Mouse (Mus musculus) embryonic facial prominence, embryonic 12.5 days (tissue): ENCODE data around the gene Sncb. TPM values are rescaled to one million over a fixed set of nuclear protein-coding genes. Genes with fewer than 3 reads are reported as not detected.

Experiments
- ATAC-seq: fragments of 200-750 bp; cut with Nextera tagmentation; 2 replicates; pipeline ENCODE4 v1.8.0; 2017; ENCODE audit not compliant: insufficient number of reproducible peaks, insufficient read depth, low FRiP score, low TSS enrichment
- H3K27ac ChIP-seq: fragments of 300-500 bp; sonication (generic); 2 replicates; pipeline ENCODE4 v1.5.1; 2016; ENCODE audit warnings: mild to moderate bottlenecking
- H3K27me3 ChIP-seq: fragments of 300-500 bp; sonication (generic); 2 replicates; pipeline ENCODE4 v1.6.1; 2016; ENCODE audit warnings: mild to moderate bottlenecking, moderate library complexity
- H3K36me3 ChIP-seq: fragments of 300-500 bp; sonication (generic); 2 replicates; pipeline ENCODE4 v1.6.1; 2016; ENCODE audit warnings: mild to moderate bottlenecking
- H3K4me1 ChIP-seq: fragments of 300-500 bp; sonication (generic); 2 replicates; pipeline ENCODE4 v1.6.1; 2016
- H3K4me2 ChIP-seq: fragments of 300-500 bp; sonication (generic); replicated peaks from 2 replicates; pipeline ENCODE4 v1.6.1; 2016; ENCODE audit warnings: mild to moderate bottlenecking, moderate library complexity
- H3K4me3 ChIP-seq: fragments of 300-500 bp; sonication (generic); 2 replicates; pipeline ENCODE4 v1.5.1; 2016; ENCODE audit warnings: mild to moderate bottlenecking
- H3K9ac ChIP-seq: fragments of 300-500 bp; sonication (generic); 2 replicates; pipeline ENCODE4 v1.6.1; 2016; ENCODE audit warnings: mild to moderate bottlenecking, moderate library complexity
- H3K9me3 ChIP-seq: fragments of 300-500 bp; sonication (generic); 2 replicates; pipeline ENCODE4 v1.6.1; 2016; ENCODE audit warnings: mild to moderate bottlenecking, moderate library complexity
- WGBS: fragments of 180-500 bp; shearing (Covaris S2); methylation state at CpG from one replicate; pipeline ENCODE4 v1.1.7; 2016; 5-methylcytosine and 5-hydroxymethylcytosine counted together
- polyA plus RNA-seq: library from polyadenylated mRNA; unstranded; fragments of >200 nt; fragmentation: Nextera tagmentation; extraction: Ambion mirVana; gene quantifications from 2 replicates; pipeline ENCODE4 v1.2.1, GENCODE M21; 2016

Gene Sncb
- polyA plus RNA-seq, 1 experiment from 2014 or later: 0.27 TPM

GRCm38 (mm10) chr13:54754169-54755080 is 12.0 kb downstream of the Sncb start:
- ATAC-seq: no peak
- Histone ChIP-seq H3K27me3 (peaks cover 54% of the 10 kb centered on the region), H3K4me3 (no peak overlapping the region), H3K4me2 (no peak overlapping the region), H3K4me1 (peaks cover 17% of the 10 kb centered on the region), H3K27ac (no peak overlapping the region), H3K9me3 (no peaks in the 10 kb centered on the region), H3K9ac (no peak overlapping the region), H3K36me3 (no peaks in the 10 kb centered on the region)
- WGBS: 45% methylated on average over 12 of the region's 12 CpGs

GRCm38 (mm10) chr13:54753733-54754132 is 12.7 kb downstream of the Sncb start:
- no peak overlapping the region for H3K27ac ChIP-seq
- ATAC-seq: no peak
- H3K4me2 ChIP-seq: no peak overlapping the region
- H3K4me3 ChIP-seq: no peak overlapping the region
- peaks cover 14% of the 10 kb centered on the region for H3K4me1 ChIP-seq
- no peaks in the 10 kb centered on the region for H3K9me3 ChIP-seq
- no peaks in the 10 kb centered on the region for H3K36me3 ChIP-seq
- H3K27me3 ChIP-seq: peaks cover 54% of the 10 kb centered on the region
- no peak overlapping the region for H3K9ac ChIP-seq
- WGBS: 66% methylated on average over 6 of the region's 6 CpGs

GRCm38 (mm10) chr13:54752656-54753055 is 13.7 kb downstream of the Sncb start:
- no peaks in the 10 kb centered on the region for H3K36me3 ChIP-seq
- WGBS: 69% methylated on average over 10 of the region's 10 CpGs
- no peak overlapping the region for H3K4me3 ChIP-seq
- H3K27me3 ChIP-seq: peaks cover 62% of the 10 kb centered on the region
- no peak for ATAC-seq
- no peak overlapping the region for H3K27ac ChIP-seq
- H3K4me2 ChIP-seq: no peak overlapping the region
- no peaks in the 10 kb centered on the region for H3K9me3 ChIP-seq
- H3K9ac ChIP-seq: no peak overlapping the region
- H3K4me1 ChIP-seq: peaks cover 9% of the 10 kb centered on the region

GRCm38 (mm10) chr13:54750699-54751098 is 15.7 kb downstream of the Sncb start:
- no peak overlapping the region for H3K4me2 ChIP-seq
- ATAC-seq: no peak
- H3K9ac ChIP-seq: no peak overlapping the region
- 4% methylated on average over 8 of the region's 8 CpGs for WGBS
- peaks cover 5% of the 10 kb centered on the region; the same call in 1 of the 2 replicates for H3K4me1 ChIP-seq
- no peaks in the 10 kb centered on the region for H3K36me3 ChIP-seq
- no peak overlapping the region for H3K27ac ChIP-seq
- H3K4me3 ChIP-seq: no peak overlapping the region
- H3K9me3 ChIP-seq: no peaks in the 10 kb centered on the region
- H3K27me3 ChIP-seq: peaks cover 65% of the 10 kb centered on the region

- 0 out of 2 replicates have a peak, but pooled peaks have one; percentile 12 for ATAC-seq
- 2% methylated on average over 29 of the region's 29 CpGs for WGBS
- H3K4me1 ChIP-seq: peaks cover 5% of the 10 kb centered on the region; the same call in 1 of the 2 replicates
- H3K9ac ChIP-seq: peak within 1 kb of the TSS; percentile 54
- H3K4me2 ChIP-seq: peak within 1 kb of the TSS; percentile 94
- no peaks in the 10 kb centered on the region for H3K36me3 ChIP-seq
- peaks cover 59% of the 10 kb centered on the region for H3K27me3 ChIP-seq
- H3K27ac ChIP-seq: peak within 1 kb of the TSS; percentile 46; the same call in 1 of the 2 replicates
- H3K9me3 ChIP-seq: no peaks in the 10 kb centered on the region
- peak within 1 kb of the TSS; percentile 51 for H3K4me3 ChIP-seq
These were observed 16.5 kb downstream of the Sncb start, which contains the start of gene Gprin1 for GRCm38 (mm10) chr13:54749864-54750411. Gene Gprin1, minus strand, starts transcription at chr13:54749874.

- Histone ChIP-seq H3K4me2 (peak overlapping the region; percentile 94), H3K9me3 (no peaks in the 10 kb centered on the region), H3K9ac (peak overlapping the region; percentile 54), H3K4me3 (peak overlapping the region; percentile 51), H3K36me3 (no peaks in the 10 kb centered on the region), H3K4me1 (peaks cover 5% of the 10 kb centered on the region; the same call in 1 of the 2 replicates), H3K27ac (peak overlapping the region; percentile 46; the same call in 1 of the 2 replicates), H3K27me3 (peaks cover 59% of the 10 kb centered on the region)
- WGBS: 2% methylated on average over 78 of the region's 100 CpGs
- peak; percentile 75 for ATAC-seq
These were observed 17.1 kb downstream of the Sncb start for GRCm38 (mm10) chr13:54749061-54749863.

- Histone ChIP-seq H3K27ac (no peak overlapping the region), H3K27me3 (peaks cover 57% of the 10 kb centered on the region), H3K4me2 (peak overlapping the region; percentile 94), H3K9ac (no peak overlapping the region), H3K9me3 (no peaks in the 10 kb centered on the region), H3K4me1 (peaks cover 5% of the 10 kb centered on the region; the same call in 1 of the 2 replicates), H3K4me3 (peak overlapping the region; percentile 51), H3K36me3 (no peaks in the 10 kb centered on the region)
- ATAC-seq: peak; percentile 32; the same call in 1 of the 2 replicates
- WGBS: 45% methylated on average over 10 of the region's 10 CpGs
These were observed 17.7 kb downstream of the Sncb start for GRCm38 (mm10) chr13:54748721-54749060.

GRCm38 (mm10) chr13:54748190-54748589 is 18.2 kb downstream of the Sncb start:
- H3K27me3 ChIP-seq: peaks cover 52% of the 10 kb centered on the region
- no peak overlapping the region for H3K4me3 ChIP-seq
- H3K4me2 ChIP-seq: peak overlapping the region; percentile 94; the same call in 1 of the 2 replicates

GRCm38 (mm10) chr13:54746896-54747295 is 19.5 kb downstream of the Sncb start:
- WGBS: 45% methylated on average over 10 of the region's 10 CpGs
- H3K27ac ChIP-seq: no peak overlapping the region
- no peak overlapping the region for H3K4me2 ChIP-seq
- H3K36me3 ChIP-seq: no peaks in the 10 kb centered on the region
- H3K9me3 ChIP-seq: no peaks in the 10 kb centered on the region
- H3K9ac ChIP-seq: no peak overlapping the region
- peaks cover 5% of the 10 kb centered on the region; the same call in 1 of the 2 replicates for H3K4me1 ChIP-seq
- no peak for ATAC-seq
- H3K4me3 ChIP-seq: no peak overlapping the region
- peaks cover 47% of the 10 kb centered on the region for H3K27me3 ChIP-seq

More at GRCm38 (mm10) chr13:54748190-54748589, 18.2 kb downstream of the Sncb start:
- H3K4me1 ChIP-seq: peaks cover 5% of the 10 kb centered on the region; the same call in 1 of the 2 replicates
- ATAC-seq: no peak
- H3K9ac ChIP-seq: no peak overlapping the region
- no peak overlapping the region for H3K27ac ChIP-seq
- no peaks in the 10 kb centered on the region for H3K9me3 ChIP-seq
- 83% methylated on average over 8 of the region's 8 CpGs for WGBS
- H3K36me3 ChIP-seq: no peaks in the 10 kb centered on the region

GRCm38 (mm10) chr13:54746110-54746509 is 20.3 kb downstream of the Sncb start:
- H3K9me3 ChIP-seq: no peaks in the 10 kb centered on the region
- WGBS: 36% methylated on average over 6 of the region's 6 CpGs
- H3K4me1 ChIP-seq: peaks cover 5% of the 10 kb centered on the region; the same call in 1 of the 2 replicates
- H3K27ac ChIP-seq: no peak overlapping the region
- no peak overlapping the region for H3K4me3 ChIP-seq
- H3K36me3 ChIP-seq: no peaks in the 10 kb centered on the region
- H3K9ac ChIP-seq: no peak overlapping the region
- no peak overlapping the region for H3K4me2 ChIP-seq
- ATAC-seq: no peak
- peaks cover 39% of the 10 kb centered on the region for H3K27me3 ChIP-seq

GRCm38 (mm10) chr13:54738213-54738601 is 28.2 kb downstream of the Sncb start:
- Histone ChIP-seq H3K4me1 (peaks cover 13% of the 10 kb centered on the region), H3K4me3 (peak overlapping the region; percentile 43), H3K9ac (peak overlapping the region; percentile 47), H3K4me2 (peak overlapping the region; percentile 76), H3K27ac (no peak overlapping the region), H3K9me3 (no peaks in the 10 kb centered on the region), H3K27me3 (peaks cover 50% of the 10 kb centered on the region), H3K36me3 (no peaks in the 10 kb centered on the region)
- no peak for ATAC-seq
- WGBS: 3% methylated on average over 34 of the region's 34 CpGs
